Mouse (Mus musculus) E14TG2a.4 (cell line): ENCODE data around the gene Cux1.

ENCODE experiments used
- H3K27me3 ChIP-seq: 2 replicates; pipeline ENCODE4 v1.6.1; 2014; ENCODE audit warnings: low read length, control low read depth; ENCODE audit not compliant: insufficient read depth
- H3K36me3 ChIP-seq: 2 replicates; pipeline ENCODE4 v1.6.1; 2014; ENCODE audit warnings: low read length, control low read depth; ENCODE audit not compliant: insufficient read depth
- H3K4me1 ChIP-seq: replicated peaks from 2 replicates; pipeline ENCODE4 v1.6.1; 2014; ENCODE audit warnings: low read depth, low read length, control low read depth
- H3K4me3 ChIP-seq: replicated peaks from 2 replicates; pipeline ENCODE4 v1.5.1; 2014; ENCODE audit warnings: mild to moderate bottlenecking, low read length
- H3K9me3 ChIP-seq: 2 replicates; pipeline ENCODE4 v1.6.1; 2014; ENCODE audit warnings: low read length, control low read depth
- CTCF ChIP-seq: conservative IDR thresholded peaks from 2 replicates; pipeline ENCODE4 v1.5.1; 2014; ENCODE audit warnings: low read length
- NANOG ChIP-seq: IDR thresholded peaks from 2 replicates; pipeline ENCODE4 v1.6.1; 2014; ENCODE audit warnings: borderline replicate concordance, low read length, mixed read lengths
- POU5F1 ChIP-seq: IDR thresholded peaks from 2 replicates; pipeline ENCODE4 v1.6.1; 2014; ENCODE audit warnings: low read length, borderline replicate concordance

Gene Cux1

DNA sequence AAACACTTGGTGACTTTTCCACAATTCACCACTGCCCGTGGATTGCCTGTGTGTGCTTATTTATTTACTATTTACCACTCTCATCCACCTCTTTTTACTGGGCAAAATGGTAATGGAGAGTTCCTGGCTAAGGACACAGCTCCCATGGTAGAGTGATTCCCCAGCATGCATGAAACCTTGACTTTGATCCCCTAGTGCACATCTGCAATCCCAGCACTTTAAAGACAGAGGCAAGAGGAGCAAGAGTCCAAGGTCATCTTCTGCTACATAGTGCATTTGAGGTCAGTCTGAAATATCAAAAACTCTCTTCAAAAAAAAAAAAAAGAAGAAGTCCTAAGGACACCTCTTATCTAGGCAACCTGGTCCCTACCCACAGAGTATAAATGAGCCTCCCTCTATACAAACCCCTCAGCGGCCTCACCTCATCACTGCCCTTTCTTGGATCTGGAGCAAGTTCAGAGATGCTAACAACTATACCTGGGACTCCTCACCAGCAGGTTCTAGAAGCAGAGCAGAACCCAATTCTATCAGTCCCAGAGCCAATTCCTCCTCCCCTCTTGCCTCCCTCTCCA lies 55.1 kb downstream of the Cux1 start:
- no peak overlapping the region for H3K4me3 ChIP-seq
- H3K36me3 ChIP-seq: no peaks in the 10 kb centered on the region
- H3K9me3 ChIP-seq: no peaks in the 10 kb centered on the region
- no peak for TF ChIP-seq POU5F1
- no peak for TF ChIP-seq CTCF
- TF ChIP-seq NANOG: no peak
- H3K4me1 ChIP-seq: peaks cover 26% of the 10 kb centered on the region
- no peaks in the 10 kb centered on the region for H3K27me3 ChIP-seq

DNA sequence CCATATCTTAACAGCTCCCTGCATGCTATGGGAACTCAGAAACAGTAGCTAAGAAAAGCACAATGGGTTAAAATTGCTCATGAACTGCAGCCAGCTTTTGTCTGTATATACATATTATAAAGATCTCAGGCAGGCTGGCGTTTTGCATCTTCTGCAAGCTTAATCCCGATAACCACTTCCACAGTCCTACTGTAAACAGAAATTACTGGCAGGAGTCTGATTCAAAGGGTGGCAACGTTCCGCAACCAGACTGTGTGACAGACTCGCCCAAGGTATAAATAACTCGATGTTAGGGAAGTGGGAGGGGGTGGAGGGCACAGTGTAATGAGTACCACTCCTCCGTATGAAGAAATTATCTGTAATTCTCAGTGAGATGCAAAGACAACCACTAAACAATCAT lies 55.9 kb downstream of the Cux1 start:
- TF ChIP-seq POU5F1 (no peak), NANOG (no peak), CTCF (no peak)
- Histone ChIP-seq H3K9me3 (no peaks in the 10 kb centered on the region), H3K4me3 (no peak overlapping the region), H3K4me1 (peaks cover 26% of the 10 kb centered on the region), H3K36me3 (no peaks in the 10 kb centered on the region), H3K27me3 (no peaks in the 10 kb centered on the region)

- Histone ChIP-seq H3K4me3 (no peak overlapping the region), H3K4me1 (peaks cover 25% of the 10 kb centered on the region), H3K36me3 (no peaks in the 10 kb centered on the region), H3K9me3 (no peaks in the 10 kb centered on the region), H3K27me3 (no peaks in the 10 kb centered on the region)
- TF ChIP-seq CTCF: no peak
- no peak for TF ChIP-seq POU5F1
- TF ChIP-seq NANOG: no peak
Measured at GRCm38 (mm10) chr5:136510609-136511008, 56.7 kb downstream of the Cux1 start.

GRCm38 (mm10) chr5:136507629-136508028 lies 59.7 kb downstream of the Cux1 start:
- peaks cover 31% of the 10 kb centered on the region for H3K4me1 ChIP-seq
- TF ChIP-seq CTCF (no peak), POU5F1 (no peak), NANOG (no peak)

DNA sequence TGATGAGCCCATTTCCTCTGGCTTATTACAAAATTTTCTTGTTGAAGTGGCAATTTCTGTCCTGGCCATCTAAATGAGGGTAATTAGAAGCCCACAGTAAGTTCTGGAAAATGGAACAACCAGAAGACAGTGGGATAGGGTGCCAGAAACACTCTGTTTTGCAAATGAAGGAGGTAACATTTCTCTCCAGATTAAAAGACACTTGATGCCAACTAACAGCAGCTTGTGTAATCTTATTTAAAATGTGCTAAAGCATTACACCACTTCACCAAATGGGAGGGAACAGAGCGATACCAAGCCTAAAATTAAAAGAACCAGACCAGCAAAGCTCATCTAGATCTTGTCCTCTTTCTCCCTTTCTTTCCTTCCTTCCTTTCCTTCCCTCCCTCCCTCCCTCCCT lies 61.0 kb downstream of the Cux1 start:
- TF ChIP-seq POU5F1 (no peak), CTCF (no peak), NANOG (no peak)
- Histone ChIP-seq H3K4me1 (peaks cover 34% of the 10 kb centered on the region), H3K9me3 (no peaks in the 10 kb centered on the region), H3K4me3 (no peak overlapping the region), H3K36me3 (no peaks in the 10 kb centered on the region), H3K27me3 (no peaks in the 10 kb centered on the region)

More at GRCm38 (mm10) chr5:136507629-136508028, 59.7 kb downstream of the Cux1 start:
- H3K36me3 ChIP-seq: no peaks in the 10 kb centered on the region
- no peaks in the 10 kb centered on the region for H3K27me3 ChIP-seq
- H3K9me3 ChIP-seq: no peaks in the 10 kb centered on the region
- H3K4me3 ChIP-seq: no peak overlapping the region

DNA sequence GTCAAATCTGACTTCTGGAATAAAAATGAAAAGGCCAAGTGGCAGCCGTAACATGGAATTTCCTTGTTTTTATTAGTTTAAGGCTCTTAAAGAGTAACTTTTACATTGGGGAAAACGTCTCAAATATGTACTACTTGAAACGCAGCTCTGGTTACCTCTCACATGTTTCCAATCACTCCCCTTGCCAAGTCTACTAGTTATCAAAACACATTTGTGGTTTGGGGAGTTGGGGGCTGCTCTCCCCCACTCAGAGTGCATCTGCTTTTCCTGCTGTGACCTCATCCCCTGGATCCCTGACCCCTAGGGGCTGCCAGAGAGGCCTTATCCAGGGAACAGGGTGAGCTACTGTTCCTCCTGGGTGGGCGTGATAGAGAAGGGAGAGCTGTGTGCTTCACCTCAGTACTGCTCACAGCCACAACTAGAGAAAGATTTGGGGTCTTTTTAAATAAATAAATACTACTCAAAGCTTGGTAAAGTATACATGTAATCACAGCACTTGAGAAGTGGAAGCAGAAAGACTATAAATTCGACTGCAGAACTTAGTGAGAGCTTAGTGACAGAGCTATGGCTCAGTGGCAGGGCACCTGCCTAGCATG lies 64.7 kb downstream of the Cux1 start:
- Histone ChIP-seq H3K9me3 (no peaks in the 10 kb centered on the region), H3K27me3 (no peaks in the 10 kb centered on the region), H3K4me3 (no peak overlapping the region), H3K36me3 (no peaks in the 10 kb centered on the region), H3K4me1 (peaks cover 36% of the 10 kb centered on the region)
- TF ChIP-seq NANOG (no peak), POU5F1 (no peak), CTCF (no peak)

GRCm38 (mm10) chr5:136500307-136500871 lies 66.9 kb downstream of the Cux1 start:
- Histone ChIP-seq H3K9me3 (no peaks in the 10 kb centered on the region), H3K27me3 (no peaks in the 10 kb centered on the region), H3K4me3 (no peak overlapping the region), H3K4me1 (peaks cover 27% of the 10 kb centered on the region), H3K36me3 (no peaks in the 10 kb centered on the region)
- TF ChIP-seq POU5F1 (no peak), CTCF (no peak), NANOG (no peak)

GRCm38 (mm10) chr5:136499316-136499715 lies 68.0 kb downstream of the Cux1 start:
- Histone ChIP-seq H3K36me3 (no peaks in the 10 kb centered on the region), H3K4me3 (no peak overlapping the region), H3K4me1 (peaks cover 27% of the 10 kb centered on the region), H3K9me3 (no peaks in the 10 kb centered on the region), H3K27me3 (no peaks in the 10 kb centered on the region)
- no peak for TF ChIP-seq POU5F1
- no peak for TF ChIP-seq CTCF
- TF ChIP-seq NANOG: no peak
